Mouse (Mus musculus): ENCODE measurements at regions not wholly inside any gene's neighbourhood (a gene's known extent, or its start where the extent isn't known, plus 50 kb on each side); places are given as distances from the start of the nearest gene placed in this dataset.

GRCm38 (mm10) chr5:42364116-42364515 is 296.4 kb downstream of the Gm16223 start:
- no peak for DNase-seq

GRCm38 (mm10) chr5:42387959-42388358 is 320.2 kb downstream of the Gm16223 start:
- no peak for DNase-seq

- DNase-seq, result no peak
Observed at GRCm38 (mm10) chr5:42396695-42397094, 328.9 kb downstream of the Gm16223 start.

- no peak for DNase-seq
Observed at GRCm38 (mm10) chr5:42409981-42410380, 342.2 kb downstream of the Gm16223 start.

GRCm38 (mm10) chr5:42412296-42412695 is 344.5 kb downstream of the Gm16223 start:
- DNase-seq, result peak; percentile 50

GRCm38 (mm10) chr5:42425902-42426301 is 358.1 kb downstream of the Gm16223 start:
- DNase-seq, result no peak

- DNase-seq, result no peak
Observed at GRCm38 (mm10) chr5:42433147-42433546, 365.4 kb downstream of the Gm16223 start.

GRCm38 (mm10) chr5:42448644-42449043 is 380.9 kb downstream of the Gm16223 start:
- no peak for DNase-seq

- no peak for DNase-seq
Observed at GRCm38 (mm10) chr5:42449581-42449980, 381.8 kb downstream of the Gm16223 start.

GRCm38 (mm10) chr5:42453707-42454106 is 385.9 kb downstream of the Gm16223 start:
- no peak for DNase-seq

- no peak for DNase-seq
Observed at GRCm38 (mm10) chr5:42461195-42461594, 393.4 kb downstream of the Gm16223 start.

GRCm38 (mm10) chr5:42464814-42465213 is 397.1 kb downstream of the Gm16223 start:
- no peak for DNase-seq

- no peak for DNase-seq
Observed at GRCm38 (mm10) chr5:42473493-42473892, 405.7 kb downstream of the Gm16223 start.

- DNase-seq, result peak; percentile 9
Observed at GRCm38 (mm10) chr5:42502124-42502801, 434.5 kb downstream of the Gm16223 start.

GRCm38 (mm10) chr5:42502802-42503136 is 435.0 kb downstream of the Gm16223 start:
- no peak for DNase-seq

GRCm38 (mm10) chr5:42509200-42509599 is 441.4 kb downstream of the Gm16223 start:
- DNase-seq, result no peak

GRCm38 (mm10) chr5:42523116-42524113 is 455.7 kb downstream of the Gm16223 start:
- peak; percentile 4 for DNase-seq

GRCm38 (mm10) chr5:42525431-42525830 is 457.7 kb downstream of the Gm16223 start:
- DNase-seq, result no peak

- no peak for DNase-seq
Observed at GRCm38 (mm10) chr5:42560537-42560936, 492.8 kb downstream of the Gm16223 start.

- no peak for DNase-seq
Observed at GRCm38 (mm10) chr5:42563406-42563805, 495.6 kb downstream of the Gm16223 start.

- no peak for DNase-seq
Observed at GRCm38 (mm10) chr5:42575971-42576370, 508.2 kb downstream of the Gm16223 start.

- DNase-seq, result no peak
Observed at GRCm38 (mm10) chr5:42578208-42578844, 510.6 kb downstream of the Gm16223 start.

- DNase-seq, result no peak
Observed at GRCm38 (mm10) chr5:42620698-42621097, 552.9 kb downstream of the Gm16223 start.
